ENCODE assay signal across 9 mouse cellular contexts in the genomic region with DNA sequence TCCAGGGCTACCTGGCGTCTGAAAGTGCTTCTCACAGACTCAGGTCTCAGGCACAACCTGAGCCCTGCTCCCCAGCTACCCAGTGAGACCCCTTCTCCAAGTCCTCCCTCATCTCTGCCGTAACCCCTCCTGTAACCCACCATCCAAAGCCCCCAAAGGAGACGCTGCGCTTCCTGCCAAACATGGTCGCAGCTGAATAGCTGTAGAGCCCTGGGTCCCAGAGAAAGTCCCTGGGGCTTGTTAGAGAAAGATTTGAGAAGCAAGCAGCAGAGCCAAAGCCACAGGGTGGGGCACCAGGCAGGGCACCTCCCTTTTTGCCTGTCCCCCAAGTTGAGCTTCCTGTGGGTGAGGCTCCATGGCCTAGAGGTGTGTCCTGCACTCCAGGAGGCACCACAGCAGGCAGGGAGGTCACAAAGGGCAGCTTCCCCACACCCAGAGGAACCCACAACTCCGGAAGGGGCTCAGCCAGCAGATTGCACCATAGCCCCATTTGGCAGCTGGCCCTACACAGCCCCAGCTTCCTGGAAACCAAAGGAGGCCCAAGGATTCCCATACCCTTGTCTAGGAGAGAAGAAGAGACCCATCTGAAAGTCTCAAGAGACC. TPM values are rescaled to one million over a fixed set of nuclear protein-coding genes. Genes with fewer than 3 reads are reported as not detected.
DNase-seq lines count a peak whose midpoint lies in the region; ATAC-seq lines count a peak whose summit lies in the region.
"Had no signal": no experiment of that assay in that cellular context is flagged by ENCODE, and none has a peak within 500 bp of the region (broad histone marks: within the 10 kb centered on the region; RNA-seq: fewer than 3 reads in every experiment).

No protein-coding gene starts in this region.

- H3K4me2 ChIP-seq in forebrain, embryonic 12.5 days = no peak overlapping the region
- H3K4me2 ChIP-seq in neural tube, embryonic 15.5 days = no peak overlapping the region
- H3K4me2 ChIP-seq: heart, embryonic 15.5 days had no signal

- H3K27ac ChIP-seq in forebrain, embryonic 12.5 days = no peak overlapping the region
- no peak overlapping the region for H3K27ac ChIP-seq in neural tube, embryonic 15.5 days (replicated peaks)
- H3K27ac ChIP-seq: heart, embryonic 15.5 days had no signal

- H3K9me3 ChIP-seq in erythroblast, embryonic 14.5 days (ENCODE audit: control insufficient read depth, low read length) = no peaks in the 10 kb centered on the region
- H3K9me3 ChIP-seq in forebrain, embryonic 12.5 days = no peaks in the 10 kb centered on the region
- H3K9me3 ChIP-seq in neural tube, embryonic 15.5 days (replicated peaks) = no peaks in the 10 kb centered on the region
- H3K9me3 ChIP-seq: heart, embryonic 15.5 days had no signal

- no peaks in the 10 kb centered on the region for H3K27me3 ChIP-seq in erythroblast, embryonic 14.5 days (ENCODE audit: control insufficient read depth)
- H3K27me3 ChIP-seq in forebrain, embryonic 12.5 days = no peaks in the 10 kb centered on the region
- no peaks in the 10 kb centered on the region for H3K27me3 ChIP-seq in neural tube, embryonic 15.5 days (replicated peaks)
- H3K27me3 ChIP-seq: heart, embryonic 15.5 days had no signal

- WGBS in forebrain, embryonic 12.5 days = 76% methylated on average over 6 of the region's 6 CpGs
- WGBS in neural tube, embryonic 15.5 days = 74% methylated on average over 6 of the region's 6 CpGs

- H3K4me1 ChIP-seq in erythroblast, embryonic 14.5 days (ENCODE audit: control insufficient read depth) = peaks cover 82% of the 10 kb centered on the region
- peaks cover 6% of the 10 kb centered on the region; the same call in 1 of the 2 replicates for H3K4me1 ChIP-seq in forebrain, embryonic 12.5 days
- H3K4me1 ChIP-seq in neural tube, embryonic 15.5 days = peaks cover 9% of the 10 kb centered on the region; the same call in 1 of the 2 replicates
- H3K4me1 ChIP-seq: heart, embryonic 15.5 days had no signal

- peak; percentile 15 for DNase-seq in gastrocnemius, postnatal 25 days
- no peak for DNase-seq in gastrocnemius, postnatal 10 days
- DNase-seq in lung, adult 18-20 months = peak; percentile 74 to 79
- DNase-seq in spleen, postnatal 14 days (ENCODE audit: low spot score in 2 of 2) = peak; percentile 41 to 54
- DNase-seq in B cell, adult 2 months = no peak

- peak overlapping the region; percentile 46 for H3K4me3 ChIP-seq in erythroblast, embryonic 14.5 days (replicated peaks)
- no peak overlapping the region for H3K4me3 ChIP-seq in forebrain, embryonic 12.5 days (replicated peaks)
- no peak overlapping the region for H3K4me3 ChIP-seq in neural tube, embryonic 15.5 days (replicated peaks)
- H3K4me3 ChIP-seq: heart, embryonic 15.5 days had no signal

- H3K9ac ChIP-seq in forebrain, embryonic 12.5 days = no peak overlapping the region
- no peak overlapping the region for H3K9ac ChIP-seq in neural tube, embryonic 15.5 days (replicated peaks)
- H3K9ac ChIP-seq: heart, embryonic 15.5 days had no signal

- ATAC-seq in forebrain, embryonic 12.5 days (ENCODE audit: low FRiP score) = no peak
- no peak for ATAC-seq in neural tube, embryonic 15.5 days (ENCODE audit: low FRiP score)

- no peaks in the 10 kb centered on the region for H3K36me3 ChIP-seq in erythroblast, embryonic 14.5 days (ENCODE audit: control insufficient read depth)
- no peaks in the 10 kb centered on the region for H3K36me3 ChIP-seq in forebrain, embryonic 12.5 days (replicated peaks)
- H3K36me3 ChIP-seq in neural tube, embryonic 15.5 days = no peaks in the 10 kb centered on the region
- H3K36me3 ChIP-seq: heart, embryonic 15.5 days had no signal

RNA-seq across cellular contexts. Expression of a gene that starts 38.2 kb away (rescaled TPM):
- total RNA-seq in gastrocnemius, postnatal 25 days (2021) = 10 to 100 TPM in 1 of 2 experiments, 1 to 10 TPM in 1; 6.2 to 10.7 TPM
- total RNA-seq in gastrocnemius, postnatal 10 days (2021) = 10 to 100 TPM; 15.0 to 16.1 TPM
- polyA plus RNA-seq in erythroblast, embryonic 14.5 days (2012) = 0.01 and 0.03 TPM in 2 replicates
- 4.1 and 4.4 TPM in 2 replicates for polyA plus RNA-seq in forebrain, embryonic 12.5 days (2016; fragmentation: Nextera tagmentation; extraction: Ambion mirVana)
- 13.1 and 13.7 TPM in 2 replicates for polyA plus RNA-seq in neural tube, embryonic 15.5 days (2015; fragmentation: Nextera tagmentation; extraction: Ambion mirVana)

RNA-seq across cellular contexts. Expression of a gene that starts 46.8 kb away (rescaled TPM):
- under 1 TPM; 0.11 to 0.13 TPM for total RNA-seq in gastrocnemius, postnatal 25 days (2021)
- total RNA-seq in gastrocnemius, postnatal 10 days (2021) = under 1 TPM; 0.12 to 0.32 TPM
- polyA plus RNA-seq in erythroblast, embryonic 14.5 days (2012) = 5.0 and 5.6 TPM in 2 replicates
- 1.6 and 1.9 TPM in 2 replicates for polyA plus RNA-seq in forebrain, embryonic 12.5 days (2016; fragmentation: Nextera tagmentation; extraction: Ambion mirVana)
- 2.4 and 3.6 TPM in 2 replicates for polyA plus RNA-seq in neural tube, embryonic 15.5 days (2015; fragmentation: Nextera tagmentation; extraction: Ambion mirVana)

Comparison
In these comparisons a context has a peak if more than half of its experiments do, and no peak if none do; other contexts are left out.
1. DNase-seq: peak in gastrocnemius, postnatal 25 days (single experiment), lung, adult 18-20 months (2 of 2) and spleen, postnatal 14 days (2 of 2); none in gastrocnemius, postnatal 10 days (single experiment) and B cell, adult 2 months (0 of 2).